Mouse (Mus musculus): ENCODE measurements around the gene Cbr3. TPM values are rescaled to one million over a fixed set of nuclear protein-coding genes. Genes with fewer than 3 reads are reported as not detected.

Cbr3 gene
- polyA plus RNA-seq, 1 experiment, result 7.0 TPM

- TF ChIP-seq EP300 (IDR thresholded peaks at IDR 0.05; ENCODE audit: insufficient read depth, low read depth, low read length), result no peak
- no peak for TF ChIP-seq CTCF (IDR thresholded peaks at IDR 0.05; ENCODE audit: low read depth, low read length)
- TF ChIP-seq POLR2A (IDR thresholded peaks at IDR 0.05; ENCODE audit: insufficient read depth, low read length), result no peak
- H3K27me3 ChIP-seq (ENCODE audit: control insufficient read depth, insufficient read depth, low read length, poor library complexity, severe bottlenecking), result no peaks in the 10 kb centered on the region
- H3K9ac ChIP-seq (ENCODE audit: low read depth, poor library complexity, severe bottlenecking), result no peak overlapping the region
- H3K4me1 ChIP-seq (ENCODE audit: control insufficient read depth, insufficient read depth, low read length), result no peaks in the 10 kb centered on the region
- H3K27ac ChIP-seq (ENCODE audit: insufficient read depth, low read length), result no peak overlapping the region
- H3K36me3 ChIP-seq (ENCODE audit: control insufficient read depth, insufficient read depth, low read length, poor library complexity, severe bottlenecking), result no peaks in the 10 kb centered on the region
- no peak overlapping the region for H3K4me3 ChIP-seq (ENCODE audit: low read depth, low read length)
- no peaks in the 10 kb centered on the region for H3K9me3 ChIP-seq (replicated peaks; ENCODE audit: control insufficient read depth, insufficient read depth, low read length, poor library complexity, severe bottlenecking)
Measured at GRCm38 (mm10) chr16:93692744-93693143, 9.7 kb downstream of the Cbr3 start.

- Histone ChIP-seq H3K36me3 (ENCODE audit: control insufficient read depth, insufficient read depth, low read length, poor library complexity, severe bottlenecking) (no peaks in the 10 kb centered on the region), H3K9me3 (replicated peaks; ENCODE audit: control insufficient read depth, insufficient read depth, low read length, poor library complexity, severe bottlenecking) (no peaks in the 10 kb centered on the region), H3K4me3 (ENCODE audit: low read depth, low read length) (no peak overlapping the region), H3K27ac (ENCODE audit: insufficient read depth, low read length) (no peak overlapping the region), H3K9ac (ENCODE audit: low read depth, poor library complexity, severe bottlenecking) (no peak overlapping the region), H3K27me3 (ENCODE audit: control insufficient read depth, insufficient read depth, low read length, poor library complexity, severe bottlenecking) (no peaks in the 10 kb centered on the region), H3K4me1 (ENCODE audit: control insufficient read depth, insufficient read depth, low read length) (no peaks in the 10 kb centered on the region)
- TF ChIP-seq POLR2A (IDR thresholded peaks at IDR 0.05; ENCODE audit: insufficient read depth, low read length) (no peak), CTCF (IDR thresholded peaks at IDR 0.05; ENCODE audit: low read depth, low read length) (no peak), EP300 (IDR thresholded peaks at IDR 0.05; ENCODE audit: insufficient read depth, low read depth, low read length) (no peak)
Measured at GRCm38 (mm10) chr16:93707116-93707515, 24.1 kb downstream of the Cbr3 start.

GRCm38 (mm10) chr16:93709217-93709616, 26.2 kb downstream of the Cbr3 start:
- no peak for TF ChIP-seq CTCF (IDR thresholded peaks at IDR 0.05; ENCODE audit: low read depth, low read length)
- TF ChIP-seq POLR2A (IDR thresholded peaks at IDR 0.05; ENCODE audit: insufficient read depth, low read length), result no peak
- no peak for TF ChIP-seq EP300 (IDR thresholded peaks at IDR 0.05; ENCODE audit: insufficient read depth, low read depth, low read length)
- Histone ChIP-seq H3K27ac (ENCODE audit: insufficient read depth, low read length) (no peak overlapping the region), H3K4me3 (ENCODE audit: low read depth, low read length) (no peak overlapping the region), H3K9ac (ENCODE audit: low read depth, poor library complexity, severe bottlenecking) (no peak overlapping the region), H3K9me3 (replicated peaks; ENCODE audit: control insufficient read depth, insufficient read depth, low read length, poor library complexity, severe bottlenecking) (no peaks in the 10 kb centered on the region), H3K27me3 (ENCODE audit: control insufficient read depth, insufficient read depth, low read length, poor library complexity, severe bottlenecking) (no peaks in the 10 kb centered on the region), H3K4me1 (ENCODE audit: control insufficient read depth, insufficient read depth, low read length) (no peaks in the 10 kb centered on the region), H3K36me3 (ENCODE audit: control insufficient read depth, insufficient read depth, low read length, poor library complexity, severe bottlenecking) (no peaks in the 10 kb centered on the region)

- Histone ChIP-seq H3K36me3 (ENCODE audit: control insufficient read depth, insufficient read depth, low read length, poor library complexity, severe bottlenecking) (no peaks in the 10 kb centered on the region), H3K9ac (ENCODE audit: low read depth, poor library complexity, severe bottlenecking) (no peak overlapping the region), H3K4me3 (ENCODE audit: low read depth, low read length) (peak overlapping the region; percentile 78), H3K4me1 (ENCODE audit: control insufficient read depth, insufficient read depth, low read length) (peaks cover 3% of the 10 kb centered on the region), H3K27ac (ENCODE audit: insufficient read depth, low read length) (no peak overlapping the region), H3K9me3 (replicated peaks; ENCODE audit: control insufficient read depth, insufficient read depth, low read length, poor library complexity, severe bottlenecking) (no peaks in the 10 kb centered on the region), H3K27me3 (ENCODE audit: control insufficient read depth, insufficient read depth, low read length, poor library complexity, severe bottlenecking) (no peaks in the 10 kb centered on the region)
- TF ChIP-seq CTCF (IDR thresholded peaks at IDR 0.05; ENCODE audit: low read depth, low read length), result peak; percentile 79
- no peak for TF ChIP-seq EP300 (IDR thresholded peaks at IDR 0.05; ENCODE audit: insufficient read depth, low read depth, low read length)
- no peak for TF ChIP-seq POLR2A (IDR thresholded peaks at IDR 0.05; ENCODE audit: insufficient read depth, low read length)
Measured at GRCm38 (mm10) chr16:93710924-93711323, 27.9 kb downstream of the Cbr3 start.

- TF ChIP-seq CTCF (IDR thresholded peaks at IDR 0.05; ENCODE audit: low read depth, low read length) (no peak), EP300 (IDR thresholded peaks at IDR 0.05; ENCODE audit: insufficient read depth, low read depth, low read length) (no peak), POLR2A (IDR thresholded peaks at IDR 0.05; ENCODE audit: insufficient read depth, low read length) (no peak)
- Histone ChIP-seq H3K27ac (ENCODE audit: insufficient read depth, low read length) (no peak within 1 kb of the TSS), H3K4me1 (ENCODE audit: control insufficient read depth, insufficient read depth, low read length) (peaks cover 3% of the 10 kb centered on the region), H3K36me3 (ENCODE audit: control insufficient read depth, insufficient read depth, low read length, poor library complexity, severe bottlenecking) (no peaks in the 10 kb centered on the region), H3K4me3 (ENCODE audit: low read depth, low read length) (peak within 1 kb of the TSS; percentile 78), H3K9me3 (replicated peaks; ENCODE audit: control insufficient read depth, insufficient read depth, low read length, poor library complexity, severe bottlenecking) (no peaks in the 10 kb centered on the region), H3K9ac (ENCODE audit: low read depth, poor library complexity, severe bottlenecking) (peak within 1 kb of the TSS; percentile 82), H3K27me3 (ENCODE audit: control insufficient read depth, insufficient read depth, low read length, poor library complexity, severe bottlenecking) (no peaks in the 10 kb centered on the region)
Measured at GRCm38 (mm10) chr16:93711411-93712188, 28.6 kb downstream of the Cbr3 start, which contains the start of gene Dop1b. TSS of gene Dop1b (plus strand) at chr16:93711904.

- H3K27ac ChIP-seq (ENCODE audit: insufficient read depth, low read length), result no peak overlapping the region
- H3K9ac ChIP-seq (ENCODE audit: low read depth, poor library complexity, severe bottlenecking), result peak overlapping the region; percentile 82
- H3K36me3 ChIP-seq (ENCODE audit: control insufficient read depth, insufficient read depth, low read length, poor library complexity, severe bottlenecking), result no peaks in the 10 kb centered on the region
Measured at GRCm38 (mm10) chr16:93712189-93712885, 29.3 kb downstream of the Cbr3 start.

More at GRCm38 (mm10) chr16:93712189-93712885, 29.3 kb downstream of the Cbr3 start:
- H3K9me3 ChIP-seq (replicated peaks; ENCODE audit: control insufficient read depth, insufficient read depth, low read length, poor library complexity, severe bottlenecking), result no peaks in the 10 kb centered on the region
- peak overlapping the region; percentile 74 for H3K4me3 ChIP-seq (ENCODE audit: low read depth, low read length)
- no peaks in the 10 kb centered on the region for H3K27me3 ChIP-seq (ENCODE audit: control insufficient read depth, insufficient read depth, low read length, poor library complexity, severe bottlenecking)
- no peak for TF ChIP-seq EP300 (IDR thresholded peaks at IDR 0.05; ENCODE audit: insufficient read depth, low read depth, low read length)
- no peak for TF ChIP-seq CTCF (IDR thresholded peaks at IDR 0.05; ENCODE audit: low read depth, low read length)
- TF ChIP-seq POLR2A (IDR thresholded peaks at IDR 0.05; ENCODE audit: insufficient read depth, low read length), result no peak
- peaks cover 3% of the 10 kb centered on the region for H3K4me1 ChIP-seq (ENCODE audit: control insufficient read depth, insufficient read depth, low read length)
